Mouse (Mus musculus) limb, embryonic 15.5 days (tissue): ENCODE measurements around the gene Ccdc105. TPM values are rescaled to one million over a fixed set of nuclear protein-coding genes. Genes with fewer than 3 reads are reported as not detected.

ENCODE experiments used
- ATAC-seq: fragments of 200-750 bp; cut with Nextera tagmentation; 2 replicates; pipeline ENCODE4 v1.8.0; 2017; ENCODE audit warnings: low read depth, moderate TSS enrichment; ENCODE audit not compliant: insufficient number of reproducible peaks, low FRiP score, low TSS enrichment
- H3K27ac ChIP-seq: fragments of 300-500 bp; sonication (generic); 2 replicates; pipeline ENCODE4 v1.5.1; 2015; ENCODE audit warnings: moderate library complexity, mild to moderate bottlenecking, inconsistent platforms
- H3K27me3 ChIP-seq: fragments of 300-500 bp; sonication (generic); 2 replicates; pipeline ENCODE4 v1.6.1; 2015; ENCODE audit warnings: inconsistent platforms
- H3K36me3 ChIP-seq: fragments of 300-500 bp; sonication (generic); 2 replicates; pipeline ENCODE4 v1.6.1; 2015; ENCODE audit warnings: inconsistent platforms
- H3K4me1 ChIP-seq: fragments of 300-500 bp; sonication (generic); 2 replicates; pipeline ENCODE4 v1.6.1; 2015; ENCODE audit warnings: inconsistent platforms
- H3K4me2 ChIP-seq: fragments of 300-500 bp; sonication (generic); 2 replicates; pipeline ENCODE4 v1.6.1; 2015; ENCODE audit warnings: mild to moderate bottlenecking, inconsistent platforms
- H3K4me3 ChIP-seq: fragments of 300-500 bp; sonication (generic); 2 replicates; pipeline ENCODE4 v1.5.1; 2015; ENCODE audit warnings: mild to moderate bottlenecking, inconsistent platforms
- H3K9ac ChIP-seq: fragments of 300-500 bp; sonication (generic); 2 replicates; pipeline ENCODE4 v1.6.1; 2015; ENCODE audit warnings: inconsistent platforms
- H3K9me3 ChIP-seq: fragments of 300-500 bp; sonication (generic); 2 replicates; pipeline ENCODE4 v1.6.1; 2016; ENCODE audit warnings: inconsistent platforms
- WGBS: fragments of 180-500 bp; shearing (Covaris S2); methylation state at CpG from one replicate; pipeline ENCODE4 v1.1.7; 2015; 5-methylcytosine and 5-hydroxymethylcytosine counted together
- polyA plus RNA-seq: library from polyadenylated mRNA; unstranded; fragments of >200 nt; fragmentation: Nextera tagmentation; extraction: Ambion mirVana; gene quantifications from 2 replicates; pipeline ENCODE4 v1.2.1, GENCODE M21; 2015

Gene Ccdc105
- polyA plus RNA-seq: 0.10 and 0.14 TPM in 2 replicates

DNA sequence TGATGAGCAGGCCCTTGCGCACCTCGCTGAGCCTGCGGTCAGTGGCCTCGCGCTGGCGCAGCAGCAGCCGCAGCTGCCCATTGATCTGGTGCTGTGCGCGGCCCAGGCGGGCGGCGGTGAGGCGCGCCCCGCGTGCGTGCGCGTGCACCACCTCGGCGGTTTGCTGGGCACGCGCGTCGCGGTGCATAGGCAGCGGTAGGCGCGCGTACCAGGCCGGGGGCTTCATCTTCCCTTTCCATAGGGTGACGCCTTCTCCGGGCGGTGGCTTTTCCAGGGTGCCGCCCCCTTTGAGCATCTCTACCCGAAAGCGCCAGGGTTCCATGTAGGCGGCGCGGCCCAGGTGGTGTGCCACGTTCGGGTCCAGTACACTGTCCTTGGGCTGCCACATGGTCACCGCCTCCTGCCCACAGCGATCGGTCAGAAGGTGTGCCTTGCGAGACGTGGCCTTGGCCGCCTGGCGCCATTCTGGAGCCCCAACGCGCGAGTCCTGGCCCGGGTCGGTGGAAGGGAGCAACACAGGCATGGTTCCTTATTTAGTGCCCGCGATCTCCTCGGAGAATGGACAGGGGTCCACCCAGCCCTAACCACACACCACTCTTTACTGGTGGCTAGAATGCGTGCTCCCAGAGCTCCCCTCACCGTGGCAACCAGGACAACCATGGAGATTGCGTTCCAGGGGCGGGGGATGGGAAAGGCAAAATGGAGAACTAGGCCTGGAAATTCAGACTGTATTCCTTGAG lies at the start of gene Ccdc105:
TSS of gene Ccdc105 (minus strand) at position 614 of the 740 bp plus-strand sequence.
- WGBS: 2% methylated on average over 54 of the region's 61 CpGs
- peak; percentile 89 for ATAC-seq
- no peaks in the 10 kb centered on the region for H3K36me3 ChIP-seq

DNA sequence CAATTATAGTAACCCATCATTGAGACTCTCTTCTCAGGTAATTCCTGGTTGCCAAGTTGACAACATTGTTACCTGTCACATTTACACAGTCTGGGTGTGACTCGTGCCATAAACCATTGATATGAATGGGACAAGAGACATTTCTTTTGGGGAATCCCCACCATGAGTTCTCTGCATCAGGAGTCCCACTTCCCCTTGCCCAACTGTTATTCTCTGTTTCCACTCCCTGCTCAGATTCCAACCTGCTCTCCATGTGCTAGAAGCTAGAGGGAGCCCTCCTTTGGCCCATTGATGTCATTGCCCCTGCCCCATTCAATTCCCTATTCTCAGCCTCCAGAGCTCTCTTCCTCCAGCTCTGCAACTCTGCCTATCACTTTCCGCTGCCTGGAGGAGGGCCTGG lies 48.6 kb upstream of the Ccdc105 start:
- Histone ChIP-seq H3K9ac (no peak overlapping the region), H3K4me1 (no peaks in the 10 kb centered on the region), H3K27ac (no peak overlapping the region), H3K27me3 (no peaks in the 10 kb centered on the region), H3K4me2 (no peak overlapping the region), H3K36me3 (no peaks in the 10 kb centered on the region), H3K4me3 (no peak overlapping the region), H3K9me3 (no peaks in the 10 kb centered on the region)
- 86% methylated on average over 2 of the region's 2 CpGs for WGBS
- ATAC-seq: no peak

More for the DNA sequence above, at the start of gene Ccdc105:
- peak within 1 kb of the TSS; percentile 86 for H3K4me2 ChIP-seq
- peak within 1 kb of the TSS; percentile 63 for H3K27ac ChIP-seq
- H3K9me3 ChIP-seq: no peaks in the 10 kb centered on the region
- peaks cover 9% of the 10 kb centered on the region; the same call in 1 of the 2 replicates for H3K4me1 ChIP-seq
- H3K27me3 ChIP-seq: no peaks in the 10 kb centered on the region
- peak within 1 kb of the TSS; percentile 58 for H3K4me3 ChIP-seq
- H3K9ac ChIP-seq: peak within 1 kb of the TSS; percentile 48

DNA sequence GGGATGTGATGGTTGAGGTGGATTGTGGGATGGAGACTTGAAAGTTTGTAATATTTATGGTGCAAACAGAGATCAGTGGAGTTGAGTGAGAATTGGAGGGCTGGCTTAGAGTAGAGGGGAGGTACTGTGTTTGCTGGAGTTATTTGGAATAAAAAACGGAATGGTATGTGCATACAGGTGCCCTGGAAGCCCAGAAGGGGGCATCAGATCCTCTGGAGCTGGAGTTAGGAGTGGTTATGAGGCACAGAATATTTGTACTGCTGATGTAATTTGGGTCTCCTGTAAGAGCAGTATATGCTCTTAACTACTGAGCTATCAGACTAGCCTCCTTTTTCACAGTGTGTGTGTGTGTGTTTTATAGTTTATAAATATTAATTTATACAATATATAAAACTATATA lies 37.7 kb upstream of the Ccdc105 start:
- Histone ChIP-seq H3K9me3 (no peaks in the 10 kb centered on the region), H3K4me1 (peaks cover 12% of the 10 kb centered on the region; the same call in 1 of the 2 replicates), H3K9ac (no peak overlapping the region), H3K4me3 (no peak overlapping the region), H3K4me2 (no peak overlapping the region), H3K36me3 (no peaks in the 10 kb centered on the region), H3K27ac (no peak overlapping the region), H3K27me3 (no peaks in the 10 kb centered on the region)
- WGBS: 32% methylated on average over 1 of the region's 1 CpGs
- no peak for ATAC-seq

DNA sequence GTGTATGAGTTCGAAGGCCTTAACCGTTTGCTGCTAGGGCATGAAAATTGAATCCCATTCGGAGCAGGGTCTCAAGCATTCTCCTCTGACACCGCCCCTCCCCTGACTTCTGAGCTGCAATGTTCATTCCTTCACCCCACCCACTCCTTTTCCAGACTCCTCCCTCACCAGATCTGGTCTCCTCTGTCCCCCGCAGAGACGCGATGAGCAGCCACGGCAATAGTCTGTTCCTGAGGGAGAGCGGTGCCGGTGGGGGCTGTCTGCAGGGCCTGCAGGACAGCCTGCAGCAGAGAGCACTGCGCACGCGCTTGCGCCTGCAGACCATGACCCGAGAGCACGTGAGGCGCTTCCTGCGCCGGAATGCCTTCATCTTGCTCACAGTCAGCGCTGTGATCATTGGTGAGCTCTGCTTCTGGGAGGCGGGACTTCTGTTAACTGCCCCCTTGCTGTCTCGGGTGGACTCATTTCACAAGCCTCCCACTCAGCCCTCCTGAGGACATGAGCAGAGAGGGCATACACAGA lies 34.8 kb upstream of the Ccdc105 start:
- Histone ChIP-seq H3K4me1 (peaks cover 12% of the 10 kb centered on the region; the same call in 1 of the 2 replicates), H3K9ac (peak overlapping the region; percentile 62), H3K9me3 (no peaks in the 10 kb centered on the region), H3K4me2 (peak overlapping the region; percentile 70), H3K36me3 (no peaks in the 10 kb centered on the region), H3K4me3 (peak overlapping the region; percentile 52), H3K27me3 (no peaks in the 10 kb centered on the region), H3K27ac (peak overlapping the region; percentile 51)
- 3% methylated on average over 22 of the region's 22 CpGs for WGBS
- peak; percentile 88 for ATAC-seq

- peak; percentile 40; the same call in 1 of the 2 replicates for ATAC-seq
- Histone ChIP-seq H3K9ac (peak within 1 kb of the TSS; percentile 47), H3K4me1 (peaks cover 14% of the 10 kb centered on the region), H3K27me3 (no peaks in the 10 kb centered on the region), H3K4me2 (peak within 1 kb of the TSS; percentile 99), H3K36me3 (no peaks in the 10 kb centered on the region), H3K9me3 (no peaks in the 10 kb centered on the region), H3K4me3 (peak within 1 kb of the TSS; percentile 53), H3K27ac (no peak within 1 kb of the TSS)
- WGBS: under 1% methylated on average over 53 of the region's 54 CpGs
These were observed 27.3 kb upstream of the Ccdc105 start, which contains the start of gene Slc1a6 for GRCm38 (mm10) chr10:78779981-78780651. TSS of gene Slc1a6 (plus strand) at chr10:78780496.

- Histone ChIP-seq H3K36me3 (no peaks in the 10 kb centered on the region), H3K4me1 (peaks cover 14% of the 10 kb centered on the region), H3K9ac (peak overlapping the region; percentile 47; the same call in 1 of the 2 replicates), H3K9me3 (no peaks in the 10 kb centered on the region), H3K4me2 (peak overlapping the region; percentile 99), H3K4me3 (peak overlapping the region; percentile 53), H3K27me3 (no peaks in the 10 kb centered on the region), H3K27ac (no peak overlapping the region)
- WGBS: 52% methylated on average over 9 of the region's 9 CpGs
- ATAC-seq: no peak
These were observed 26.7 kb upstream of the Ccdc105 start for GRCm38 (mm10) chr10:78779527-78779926.

DNA sequence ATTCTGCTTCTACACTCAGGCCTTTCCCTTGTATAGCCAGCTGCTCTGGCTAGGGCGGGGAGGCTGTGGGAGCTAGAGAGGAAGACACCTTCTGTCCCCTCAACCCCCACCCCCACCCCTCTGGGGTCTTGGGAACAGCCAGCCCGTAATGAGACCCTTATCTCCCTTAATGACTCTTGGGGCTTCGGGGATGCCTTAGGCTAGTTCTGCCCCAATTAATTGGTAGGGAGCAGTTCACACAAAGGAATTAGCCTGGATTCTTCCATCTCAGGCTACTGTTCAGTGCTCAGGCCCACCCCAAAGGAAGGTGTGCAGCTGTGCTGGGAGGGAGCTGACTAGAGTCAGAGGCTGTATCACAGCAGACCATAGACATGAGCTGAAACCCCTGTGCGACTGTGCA lies 23.0 kb upstream of the Ccdc105 start:
- peaks cover 12% of the 10 kb centered on the region for H3K4me1 ChIP-seq
- no peak overlapping the region for H3K4me2 ChIP-seq
- H3K9me3 ChIP-seq: no peaks in the 10 kb centered on the region
- no peaks in the 10 kb centered on the region for H3K36me3 ChIP-seq
- no peak for ATAC-seq
- H3K4me3 ChIP-seq: no peak overlapping the region
- H3K9ac ChIP-seq: no peak overlapping the region
- no peaks in the 10 kb centered on the region for H3K27me3 ChIP-seq
- H3K27ac ChIP-seq: no peak overlapping the region
- 57% methylated on average over 4 of the region's 4 CpGs for WGBS

DNA sequence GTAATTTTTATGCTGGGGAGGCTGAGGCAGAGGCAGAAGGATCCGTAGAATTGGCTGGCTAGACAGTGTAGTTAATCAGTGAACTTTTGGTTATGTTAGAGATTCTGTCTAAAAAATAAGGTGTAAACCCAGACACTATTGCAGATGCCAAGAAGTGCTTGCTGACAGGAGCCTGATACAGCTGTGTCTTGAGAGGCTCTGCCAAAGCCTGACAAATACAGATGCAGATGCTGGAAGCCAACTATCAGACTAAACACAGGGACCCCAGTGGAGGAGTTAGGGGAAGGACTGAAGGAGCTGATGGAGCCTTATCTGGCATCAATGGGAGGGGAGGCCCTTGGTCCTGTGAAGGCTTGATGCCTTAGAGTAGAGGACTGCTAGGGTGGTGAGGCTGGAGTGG lies 12.7 kb upstream of the Ccdc105 start:
- 53% methylated on average over 1 of the region's 1 CpGs for WGBS
- H3K27me3 ChIP-seq: no peaks in the 10 kb centered on the region
- H3K4me3 ChIP-seq: no peak overlapping the region
- no peaks in the 10 kb centered on the region for H3K9me3 ChIP-seq
- H3K27ac ChIP-seq: no peak overlapping the region
- no peak for ATAC-seq
- no peak overlapping the region for H3K4me2 ChIP-seq
- H3K9ac ChIP-seq: no peak overlapping the region
- no peaks in the 10 kb centered on the region for H3K36me3 ChIP-seq
- no peaks in the 10 kb centered on the region for H3K4me1 ChIP-seq

- Histone ChIP-seq H3K36me3 (no peaks in the 10 kb centered on the region), H3K27me3 (no peaks in the 10 kb centered on the region), H3K4me2 (no peak overlapping the region), H3K9ac (no peak overlapping the region), H3K27ac (no peak overlapping the region), H3K4me1 (peaks cover 5% of the 10 kb centered on the region; the same call in 1 of the 2 replicates), H3K4me3 (no peak overlapping the region), H3K9me3 (no peaks in the 10 kb centered on the region)
- no peak for ATAC-seq
- 35% methylated on average over 6 of the region's 6 CpGs for WGBS
These were observed 3.2 kb upstream of the Ccdc105 start for GRCm38 (mm10) chr10:78756021-78756420.

DNA sequence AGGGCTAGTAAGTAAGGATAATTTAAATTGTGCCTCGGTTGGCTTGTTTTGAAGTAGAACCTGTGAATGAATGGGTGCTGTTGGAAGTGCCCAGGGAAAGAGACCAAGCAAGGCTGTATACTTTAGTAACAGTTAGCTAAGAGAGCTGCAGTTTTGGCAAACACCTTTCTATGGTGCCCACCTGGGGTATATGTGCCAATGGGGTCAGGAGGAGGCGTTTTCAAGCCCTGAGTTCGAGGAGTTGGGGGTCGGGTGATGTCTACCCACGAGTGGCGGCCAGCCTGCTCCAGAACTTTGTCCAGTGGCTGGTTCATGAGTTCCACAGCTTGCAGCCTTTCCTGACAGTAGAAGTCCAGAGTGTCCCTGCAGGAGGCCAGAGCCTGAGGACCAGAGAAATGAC lies 3.9 kb downstream of the Ccdc105 start:
- Histone ChIP-seq H3K27ac (no peak overlapping the region), H3K4me3 (no peak overlapping the region), H3K27me3 (no peaks in the 10 kb centered on the region), H3K9ac (no peak overlapping the region), H3K4me2 (no peak overlapping the region), H3K4me1 (peaks cover 17% of the 10 kb centered on the region), H3K36me3 (no peaks in the 10 kb centered on the region), H3K9me3 (no peaks in the 10 kb centered on the region)
- no peak for ATAC-seq
- 89% methylated on average over 6 of the region's 6 CpGs for WGBS

GRCm38 (mm10) chr10:78748161-78748560 lies 4.7 kb downstream of the Ccdc105 start:
- Histone ChIP-seq H3K9me3 (no peaks in the 10 kb centered on the region), H3K9ac (no peak overlapping the region), H3K27me3 (no peaks in the 10 kb centered on the region), H3K36me3 (no peaks in the 10 kb centered on the region), H3K4me2 (no peak overlapping the region), H3K4me3 (no peak overlapping the region), H3K4me1 (peaks cover 17% of the 10 kb centered on the region), H3K27ac (no peak overlapping the region)
- WGBS: 80% methylated on average over 13 of the region's 13 CpGs
- no peak for ATAC-seq
